Mouse (Mus musculus): ENCODE measurements around the gene 4930452B06Rik. TPM values are rescaled to one million over a fixed set of nuclear protein-coding genes. Genes with fewer than 3 reads are reported as not detected.
A peak's percentile ranks its signal among the peaks of the same experiment; 100 is the strongest.

The 4930452B06Rik gene
- polyA plus RNA-seq (2014; fragmentation: Nextera tagmentation; extraction: Ambion mirVana) = 15.4 and 16.7 TPM in 2 replicates

DNA sequence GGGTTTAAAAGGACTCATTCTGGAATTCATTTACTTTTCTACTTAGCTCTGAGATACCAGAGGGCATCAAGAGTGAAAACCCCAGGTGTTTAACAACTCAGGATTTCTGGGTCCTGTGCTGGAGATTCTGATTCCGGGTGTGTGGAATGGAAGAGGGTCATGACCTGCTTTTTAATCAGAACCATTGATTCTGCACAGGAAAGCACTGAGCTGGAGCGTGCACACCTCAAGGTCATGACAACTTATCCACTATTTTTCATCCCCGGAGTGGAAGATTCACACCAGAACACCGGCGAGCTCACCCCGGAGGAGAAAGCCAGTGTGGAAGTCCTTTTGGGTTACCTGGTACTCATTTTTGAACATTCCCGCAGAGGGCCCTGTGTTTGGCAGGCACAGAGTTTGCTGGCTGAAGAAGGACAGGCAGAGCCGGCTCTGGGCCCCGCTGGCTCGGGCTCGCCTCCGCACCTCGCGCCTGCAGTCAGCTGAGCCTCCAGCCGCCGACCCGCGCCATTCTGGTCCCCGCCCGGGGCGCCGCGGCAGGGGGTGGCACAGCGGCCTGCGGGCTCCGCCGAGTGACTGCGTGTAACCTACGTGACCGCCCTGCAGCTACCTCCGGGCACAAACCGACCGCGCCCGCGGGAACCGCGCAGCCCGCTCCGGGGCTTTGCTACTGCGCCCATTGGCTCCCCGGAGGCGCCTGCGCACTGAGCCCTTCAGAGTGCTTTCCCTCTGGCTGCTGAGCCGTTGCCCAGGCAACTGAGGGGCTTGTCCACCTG is at the start of gene 4930452B06Rik:
Gene 4930452B06Rik (minus strand): TSS at position 605 of the 776 bp plus-strand sequence.
- H3K27me3 ChIP-seq (ENCODE audit: control insufficient read depth, insufficient read depth, low read length) = no peaks in the 10 kb centered on the region
- H3K36me3 ChIP-seq (ENCODE audit: control insufficient read depth, insufficient read depth, low read length) = no peaks in the 10 kb centered on the region
- peak within 1 kb of the TSS; percentile 76 for H3K4me2 ChIP-seq (ENCODE audit: low read depth, low read length, severe bottlenecking)
- no peak within 1 kb of the TSS for H3K27ac ChIP-seq (ENCODE audit: low read depth, low read length)
- ATAC-seq (replicated peaks; ENCODE audit: low FRiP score) (peak; percentile 99), DNase-seq (ENCODE audit: low spot score) (peak; percentile 93)
- peak within 1 kb of the TSS; percentile 60 for H3K4me3 ChIP-seq (ENCODE audit: low read depth, low read length)
- H3K9ac ChIP-seq (ENCODE audit: low read length) = peak within 1 kb of the TSS; percentile 89
- no peaks in the 10 kb centered on the region for H3K9me3 ChIP-seq (ENCODE audit: control insufficient read depth, low read length)
- peaks cover 2% of the 10 kb centered on the region; the same call in 1 of the 2 replicates for H3K4me1 ChIP-seq (replicated peaks; ENCODE audit: control insufficient read depth, insufficient read depth, low read length)
- 1% methylated on average over 38 of the region's 45 CpGs for WGBS

DNA sequence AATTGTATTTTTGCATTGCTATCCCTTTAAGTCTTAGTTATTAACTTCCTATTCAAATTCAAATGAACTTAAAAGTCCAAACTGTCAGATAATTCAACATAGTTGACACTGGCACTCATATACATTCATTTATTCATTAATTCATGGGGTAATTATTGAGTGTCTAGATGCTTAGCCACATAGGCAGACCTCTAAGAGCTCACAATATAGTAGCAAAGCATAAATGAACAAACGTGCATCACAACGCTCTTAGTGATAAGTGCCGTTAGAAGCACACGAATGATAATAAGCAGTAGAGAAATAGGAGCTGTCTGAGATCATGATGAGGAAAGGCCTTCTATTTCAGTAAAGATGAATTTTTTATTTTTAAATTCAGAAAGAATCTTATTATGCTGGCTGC is 46.6 kb upstream of the 4930452B06Rik start:
- ATAC-seq (replicated peaks; ENCODE audit: low FRiP score) (no peak), DNase-seq (ENCODE audit: low spot score) (no peak)
- H3K36me3 ChIP-seq (ENCODE audit: control insufficient read depth, insufficient read depth, low read length) = no peaks in the 10 kb centered on the region
- H3K4me1 ChIP-seq (replicated peaks; ENCODE audit: control insufficient read depth, insufficient read depth, low read length) = no peaks in the 10 kb centered on the region
- no peaks in the 10 kb centered on the region for H3K27me3 ChIP-seq (ENCODE audit: control insufficient read depth, insufficient read depth, low read length)
- H3K9ac ChIP-seq (ENCODE audit: low read length) = no peak overlapping the region
- no peaks in the 10 kb centered on the region for H3K9me3 ChIP-seq (ENCODE audit: control insufficient read depth, low read length)
- H3K27ac ChIP-seq (ENCODE audit: low read depth, low read length) = no peak overlapping the region
- no peak overlapping the region for H3K4me2 ChIP-seq (ENCODE audit: low read depth, low read length, severe bottlenecking)
- no peak overlapping the region for H3K4me3 ChIP-seq (ENCODE audit: low read depth, low read length)
- 88% methylated on average over 4 of the region's 4 CpGs for WGBS

DNA sequence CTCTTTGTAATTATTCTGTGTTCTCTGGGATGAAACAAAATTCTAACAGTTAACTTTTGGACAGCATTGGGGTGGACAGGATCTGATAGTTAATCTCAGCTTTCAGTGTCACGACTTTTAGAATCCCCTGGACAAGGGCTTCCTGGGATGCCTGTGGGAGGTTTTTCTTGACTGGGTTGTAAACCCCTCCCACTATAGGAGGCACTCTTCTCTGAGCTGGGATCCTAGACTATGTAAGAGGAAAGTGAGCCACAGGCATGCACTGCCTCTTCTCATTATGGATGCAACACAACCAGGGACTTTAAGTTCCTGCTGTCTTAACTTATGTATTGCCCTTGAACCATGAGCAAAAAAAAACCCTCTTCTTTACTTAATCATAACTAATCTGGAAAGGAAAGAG is 23.4 kb upstream of the 4930452B06Rik start:
- no peak overlapping the region for H3K4me3 ChIP-seq (ENCODE audit: low read depth, low read length)
- no peak for ATAC-seq (replicated peaks; ENCODE audit: low FRiP score)
- no peaks in the 10 kb centered on the region for H3K4me1 ChIP-seq (replicated peaks; ENCODE audit: control insufficient read depth, insufficient read depth, low read length)
- H3K9ac ChIP-seq (ENCODE audit: low read length) = no peak overlapping the region
- H3K9me3 ChIP-seq (ENCODE audit: control insufficient read depth, low read length) = no peaks in the 10 kb centered on the region
- no peaks in the 10 kb centered on the region for H3K36me3 ChIP-seq (ENCODE audit: control insufficient read depth, insufficient read depth, low read length)
- no peak overlapping the region for H3K27ac ChIP-seq (ENCODE audit: low read depth, low read length)
- DNase-seq (ENCODE audit: low spot score) = no peak
- no peak overlapping the region for H3K4me2 ChIP-seq (ENCODE audit: low read depth, low read length, severe bottlenecking)
- 15% methylated on average over 1 of the region's 1 CpGs for WGBS
- H3K27me3 ChIP-seq (ENCODE audit: control insufficient read depth, insufficient read depth, low read length) = no peaks in the 10 kb centered on the region

DNA sequence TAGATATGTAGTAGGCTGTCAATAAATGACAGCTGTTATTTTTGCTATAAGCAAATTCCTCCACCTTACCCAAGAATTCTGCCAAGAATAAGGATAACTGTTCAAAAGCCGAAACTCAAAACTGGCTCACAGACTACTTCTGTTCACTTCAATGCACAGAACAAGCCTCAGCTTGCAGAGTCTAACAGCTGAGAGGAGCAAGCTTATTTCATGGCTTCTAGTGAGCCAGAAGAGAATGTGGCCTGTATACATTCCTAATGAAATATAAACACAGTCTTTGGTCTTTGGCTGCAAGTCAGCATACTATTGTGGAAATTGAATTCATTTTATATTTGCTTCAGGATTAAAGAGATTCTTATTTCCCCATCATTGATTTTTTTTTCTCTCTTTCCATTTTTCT is 22.4 kb upstream of the 4930452B06Rik start:
- H3K4me1 ChIP-seq (replicated peaks; ENCODE audit: control insufficient read depth, insufficient read depth, low read length) = no peaks in the 10 kb centered on the region
- no peaks in the 10 kb centered on the region for H3K36me3 ChIP-seq (ENCODE audit: control insufficient read depth, insufficient read depth, low read length)
- no peak overlapping the region for H3K27ac ChIP-seq (ENCODE audit: low read depth, low read length)
- no peaks in the 10 kb centered on the region for H3K9me3 ChIP-seq (ENCODE audit: control insufficient read depth, low read length)
- H3K9ac ChIP-seq (ENCODE audit: low read length) = no peak overlapping the region
- no peak overlapping the region for H3K4me2 ChIP-seq (ENCODE audit: low read depth, low read length, severe bottlenecking)
- no peaks in the 10 kb centered on the region for H3K27me3 ChIP-seq (ENCODE audit: control insufficient read depth, insufficient read depth, low read length)
- 73% methylated on average over 1 of the region's 1 CpGs for WGBS
- DNase-seq (ENCODE audit: low spot score) = no peak
- no peak overlapping the region for H3K4me3 ChIP-seq (ENCODE audit: low read depth, low read length)
- ATAC-seq (replicated peaks; ENCODE audit: low FRiP score) = no peak

DNA sequence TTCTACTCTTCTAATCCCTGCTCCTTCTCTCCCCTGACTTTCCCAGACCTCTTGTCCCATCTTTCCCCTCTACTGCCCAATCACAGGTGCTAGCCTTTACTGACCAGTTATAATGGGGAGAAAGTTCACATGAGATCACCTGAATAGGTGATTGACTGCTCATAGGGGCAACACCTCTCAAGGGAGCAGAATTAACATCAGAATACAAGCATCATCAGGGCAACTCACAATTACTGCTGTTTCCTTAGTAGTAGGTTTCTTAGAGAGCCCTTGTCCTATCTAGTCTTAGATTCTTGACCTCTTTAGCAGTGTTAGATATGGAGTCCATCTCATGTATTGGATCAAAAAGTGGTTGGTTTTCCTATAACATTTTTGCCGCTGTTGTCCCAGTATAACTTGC is 20.1 kb upstream of the 4930452B06Rik start:
- no peaks in the 10 kb centered on the region for H3K4me1 ChIP-seq (replicated peaks; ENCODE audit: control insufficient read depth, insufficient read depth, low read length)
- no peak overlapping the region for H3K9ac ChIP-seq (ENCODE audit: low read length)
- DNase-seq (ENCODE audit: low spot score) (no peak), ATAC-seq (replicated peaks; ENCODE audit: low FRiP score) (no peak)
- no peak overlapping the region for H3K27ac ChIP-seq (ENCODE audit: low read depth, low read length)
- no peaks in the 10 kb centered on the region for H3K27me3 ChIP-seq (ENCODE audit: control insufficient read depth, insufficient read depth, low read length)
- WGBS = 97% methylated on average over 1 of the region's 1 CpGs
- no peak overlapping the region for H3K4me2 ChIP-seq (ENCODE audit: low read depth, low read length, severe bottlenecking)
- H3K36me3 ChIP-seq (ENCODE audit: control insufficient read depth, insufficient read depth, low read length) = no peaks in the 10 kb centered on the region
- H3K4me3 ChIP-seq (ENCODE audit: low read depth, low read length) = no peak overlapping the region
- H3K9me3 ChIP-seq (ENCODE audit: control insufficient read depth, low read length) = no peaks in the 10 kb centered on the region

DNA sequence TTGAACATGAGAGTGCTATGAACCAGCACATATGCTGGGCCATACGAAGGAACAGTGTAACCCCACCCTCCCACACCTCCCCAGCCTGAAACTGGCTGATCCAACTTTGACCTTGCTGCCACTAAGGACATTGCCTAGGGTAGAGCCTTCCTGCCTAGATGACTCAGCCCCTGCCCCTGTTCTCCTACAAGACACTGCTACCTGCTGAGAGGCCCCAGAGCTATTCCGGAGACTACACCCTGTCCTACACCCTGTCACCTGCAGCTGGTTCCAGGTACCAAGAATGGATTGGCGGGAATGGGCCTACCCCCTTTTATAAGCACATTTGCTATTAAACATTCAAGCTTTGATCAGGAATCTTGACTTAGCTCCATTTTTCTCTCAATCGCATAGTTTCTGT is 13.9 kb upstream of the 4930452B06Rik start:
- H3K36me3 ChIP-seq (ENCODE audit: control insufficient read depth, insufficient read depth, low read length) = no peaks in the 10 kb centered on the region
- H3K27me3 ChIP-seq (ENCODE audit: control insufficient read depth, insufficient read depth, low read length) = no peaks in the 10 kb centered on the region
- no peaks in the 10 kb centered on the region for H3K9me3 ChIP-seq (ENCODE audit: control insufficient read depth, low read length)
- no peak overlapping the region for H3K4me2 ChIP-seq (ENCODE audit: low read depth, low read length, severe bottlenecking)
- DNase-seq (ENCODE audit: low spot score) (no peak), ATAC-seq (replicated peaks; ENCODE audit: low FRiP score) (no peak)
- H3K4me1 ChIP-seq (replicated peaks; ENCODE audit: control insufficient read depth, insufficient read depth, low read length) = no peaks in the 10 kb centered on the region
- H3K9ac ChIP-seq (ENCODE audit: low read length) = no peak overlapping the region
- no peak overlapping the region for H3K4me3 ChIP-seq (ENCODE audit: low read depth, low read length)
- H3K27ac ChIP-seq (ENCODE audit: low read depth, low read length) = no peak overlapping the region
- WGBS = 87% methylated on average over 4 of the region's 4 CpGs

DNA sequence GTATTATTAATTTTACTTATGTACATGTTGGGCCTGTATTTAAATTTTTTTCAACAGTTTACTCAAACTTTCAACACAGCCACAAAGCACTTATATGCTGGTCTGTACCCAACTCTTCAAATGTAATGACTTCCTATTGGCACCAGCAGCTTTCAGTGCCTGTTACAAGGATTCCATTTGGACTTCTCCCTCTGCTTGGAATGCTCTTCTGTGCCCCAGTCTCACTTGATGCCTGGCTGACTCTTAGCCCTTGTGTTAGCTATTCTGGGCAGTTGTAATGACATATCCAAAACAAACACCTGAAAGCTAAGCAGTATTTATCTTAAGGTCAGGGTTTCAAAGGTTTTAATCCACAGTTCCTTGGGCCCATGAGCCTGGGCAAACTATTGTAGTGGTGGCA is 5.7 kb downstream of the 4930452B06Rik start:
- H3K27me3 ChIP-seq (ENCODE audit: control insufficient read depth, insufficient read depth, low read length) = no peaks in the 10 kb centered on the region
- no peak for ATAC-seq (replicated peaks; ENCODE audit: low FRiP score)

DNA sequence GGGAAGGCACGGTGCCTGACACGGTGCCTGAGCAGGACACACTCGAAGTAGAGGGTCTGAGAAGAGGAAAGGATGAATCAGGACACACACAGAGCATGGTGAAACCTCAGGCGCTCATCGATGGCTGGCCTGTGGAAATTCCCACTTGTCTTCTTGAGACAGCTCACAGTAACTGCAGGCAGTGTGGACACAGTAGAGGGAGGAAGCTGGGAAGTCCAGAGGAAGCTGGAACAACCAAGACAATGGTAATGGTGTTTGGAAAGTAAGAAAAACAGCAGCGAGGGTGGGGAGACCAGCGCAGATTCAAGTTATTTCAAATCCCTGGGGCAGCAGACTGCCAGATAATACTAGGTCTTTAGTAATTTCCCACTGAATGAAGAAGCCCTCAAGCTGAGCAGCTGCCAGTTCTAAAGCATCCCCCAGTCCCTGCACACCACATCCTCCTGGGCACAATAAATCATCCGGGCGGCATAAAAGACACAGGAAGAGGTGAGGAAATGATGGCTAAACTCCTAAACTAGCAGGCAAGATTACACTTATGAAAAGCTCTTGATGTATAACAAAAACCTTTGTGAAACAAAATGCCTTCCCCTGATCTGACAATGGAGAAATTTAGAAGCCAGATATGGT is 24.3 kb downstream of the 4930452B06Rik start:
- Histone ChIP-seq H3K9me3 (ENCODE audit: control insufficient read depth, low read length) (no peaks in the 10 kb centered on the region), H3K27ac (ENCODE audit: low read depth, low read length) (no peak overlapping the region), H3K4me3 (ENCODE audit: low read depth, low read length) (no peak overlapping the region), H3K4me2 (ENCODE audit: low read depth, low read length, severe bottlenecking) (no peak overlapping the region), H3K36me3 (ENCODE audit: control insufficient read depth, insufficient read depth, low read length) (no peaks in the 10 kb centered on the region), H3K9ac (ENCODE audit: low read length) (no peak overlapping the region), H3K27me3 (ENCODE audit: control insufficient read depth, insufficient read depth, low read length) (no peaks in the 10 kb centered on the region), H3K4me1 (replicated peaks; ENCODE audit: control insufficient read depth, insufficient read depth, low read length) (no peaks in the 10 kb centered on the region)
- WGBS = 82% methylated on average over 9 of the region's 9 CpGs
- DNase-seq (ENCODE audit: low spot score) (no peak), ATAC-seq (replicated peaks; ENCODE audit: low FRiP score) (no peak)

More for the DNA sequence above, 5.7 kb downstream of the 4930452B06Rik start:
- no peak overlapping the region for H3K9ac ChIP-seq (ENCODE audit: low read length)
- H3K9me3 ChIP-seq (ENCODE audit: control insufficient read depth, low read length) = no peaks in the 10 kb centered on the region
- H3K36me3 ChIP-seq (ENCODE audit: control insufficient read depth, insufficient read depth, low read length) = no peaks in the 10 kb centered on the region
- no peak for DNase-seq (ENCODE audit: low spot score)
- H3K27ac ChIP-seq (ENCODE audit: low read depth, low read length) = no peak overlapping the region
- H3K4me2 ChIP-seq (ENCODE audit: low read depth, low read length, severe bottlenecking) = no peak overlapping the region
- H3K4me1 ChIP-seq (replicated peaks; ENCODE audit: control insufficient read depth, insufficient read depth, low read length) = 0 out of 2 replicates have a peak, but pooled peaks cover 2% of the 10 kb centered on the region
- no peak overlapping the region for H3K4me3 ChIP-seq (ENCODE audit: low read depth, low read length)
